Mouse (Mus musculus): ENCODE measurements around the gene Ube2a. TPM values are rescaled to one million over a fixed set of nuclear protein-coding genes. Genes with fewer than 3 reads are reported as not detected.

Ube2a gene
- total and polyA plus RNA-seq, 3 experiments = 39.4 to 76.5 (median 62.6) TPM

DNA sequence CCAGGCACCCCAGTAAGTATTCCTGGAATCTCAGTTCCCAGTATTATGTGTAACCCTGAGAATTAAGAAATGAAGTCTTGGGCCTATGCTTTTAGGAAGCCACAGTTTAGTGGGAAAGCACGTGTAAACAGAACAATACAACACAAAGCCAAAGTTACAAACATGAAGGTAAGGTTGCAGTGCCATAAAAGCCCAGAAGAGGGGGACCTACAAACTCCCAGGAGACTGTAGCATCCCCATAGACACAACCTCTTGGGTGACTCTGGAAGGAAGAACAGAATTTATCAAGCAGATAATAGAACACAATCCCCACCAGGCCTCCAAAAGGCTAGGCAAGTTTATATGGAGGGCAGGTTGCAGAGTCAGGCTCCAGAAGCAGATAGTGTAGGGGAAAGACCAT is 56.9 kb downstream of the Ube2a start:
- DNase-seq = no peak
- 69% methylated on average over 1 of the region's 1 CpGs for WGBS
- Histone ChIP-seq H3K27ac (no peak overlapping the region), H3K36me3 (ENCODE audit: control insufficient read depth, insufficient read depth, low read length) (no peaks in the 10 kb centered on the region), H3K9ac (ENCODE audit: low read depth, low read length) (no peak overlapping the region), H3K4me3 (no peak overlapping the region), H3K79me2 (replicated peaks; ENCODE audit: control insufficient read depth, insufficient read depth, low read length) (no peaks in the 10 kb centered on the region), H3K4me1 (ENCODE audit: control insufficient read depth, insufficient read depth, low read length) (no peaks in the 10 kb centered on the region), H3K27me3 (ENCODE audit: control insufficient read depth, insufficient read depth, low read length) (no peaks in the 10 kb centered on the region)
- TF ChIP-seq CTCF (IDR thresholded peaks at IDR 0.05) (peak; percentile 62), POLR2A (IDR thresholded peaks at IDR 0.05; ENCODE audit: insufficient read depth, low read depth, low read length) (no peak)
- intact Hi-C loops (cut with DNase I) = loop anchor here (2.0 kb wide), 1 partner anchor 92 kb away; no protein-coding TSS in a partner anchor

Other genes with a start within 250 kb of the Ube2a start
- 1 to 10 TPM; 2.4 to 2.5 TPM for gene Akap17b, start 228.5 kb upstream of the Ube2a start, total RNA-seq (2021)
- gene Akap17b, start 228.5 kb upstream of the Ube2a start, polyA plus RNA-seq (2012; rRNA removed) = 0.45 and 1.2 TPM in 2 replicates
- not detected for gene Slc25a43, start 130.2 kb upstream of the Ube2a start, total RNA-seq (2021)
- 0.37 and 0.59 TPM in 2 replicates for gene Slc25a43, start 130.2 kb upstream of the Ube2a start, polyA plus RNA-seq (2012; rRNA removed)
- 100 to 1,000 TPM; 352 to 447 TPM for gene Slc25a5, start 78.2 kb upstream of the Ube2a start, total RNA-seq (2021)
- gene Slc25a5, start 78.2 kb upstream of the Ube2a start, polyA plus RNA-seq (2012; rRNA removed) = 425 and 550 TPM in 2 replicates
- gene C330007P06Rik, start 211 bp downstream of the Ube2a start, total RNA-seq (2021) = 10 to 100 TPM; 15.7 to 17.4 TPM
- 7.4 and 9.7 TPM in 2 replicates for gene C330007P06Rik, start 211 bp downstream of the Ube2a start, polyA plus RNA-seq (2012; rRNA removed)
- 1 to 10 TPM; 3.0 to 3.3 TPM for gene Nkrf, start 29.0 kb downstream of the Ube2a start, total RNA-seq (2021)
- gene Nkrf, start 29.0 kb downstream of the Ube2a start, polyA plus RNA-seq (2012; rRNA removed) = 0.74 and 1.6 TPM in 2 replicates
- gene Sept6, start 117.9 kb downstream of the Ube2a start, total RNA-seq (2021) = 1 to 10 TPM; 5.5 to 6.9 TPM
- 3.8 and 4.0 TPM in 2 replicates for gene Sept6, start 117.9 kb downstream of the Ube2a start, polyA plus RNA-seq (2012; rRNA removed)
- gene Sowahd, start 174.9 kb downstream of the Ube2a start, total RNA-seq (2021) = not detected
- gene Sowahd, start 174.9 kb downstream of the Ube2a start, polyA plus RNA-seq (2012; rRNA removed) = not detected in 2 replicates
- 100 to 1,000 TPM; 289 to 325 TPM for gene Rpl39, start 211.5 kb downstream of the Ube2a start, total RNA-seq (2021)
- gene Rpl39, start 211.5 kb downstream of the Ube2a start, polyA plus RNA-seq (2012; rRNA removed) = 57.3 and 86.8 TPM in 2 replicates
- gene Upf3b, start 236.4 kb downstream of the Ube2a start, total RNA-seq (2021) = 1 to 10 TPM; 6.6 to 6.7 TPM
- 2.6 and 4.5 TPM in 2 replicates for gene Upf3b, start 236.4 kb downstream of the Ube2a start, polyA plus RNA-seq (2012; rRNA removed)

All from heart, adult 2 months (tissue).